ENCODE assay signal across 8 mouse cellular contexts in genomic region chr4:21848287-21848630, GRCm38 (mm10). TPM values are rescaled to one million over a fixed set of nuclear protein-coding genes. Genes with fewer than 3 reads are reported as not detected.
DNase-seq lines count a peak whose midpoint lies in the region; ATAC-seq lines count a peak whose summit lies in the region.

No protein-coding gene starts in this region.

- H3K36me3 ChIP-seq in intestine, embryonic 15.5 days: no peaks in the 10 kb centered on the region

- WGBS in intestine, embryonic 15.5 days: under 1% methylated on average over 24 of the region's 24 CpGs

- H3K4me1 ChIP-seq in intestine, embryonic 15.5 days (replicated peaks): peaks cover 5% of the 10 kb centered on the region

- peak overlapping the region; percentile 78 for H3K4me3 ChIP-seq in intestine, embryonic 15.5 days (replicated peaks)

- peak overlapping the region; percentile 87 for H3K9ac ChIP-seq in intestine, embryonic 15.5 days

- peak; percentile 92 for DNase-seq in 3T3-L1 (ENCODE audit: low read depth, low spot score)
- peak; percentile 94 for DNase-seq in adrenal gland, postnatal 10 days
- DNase-seq in embryo, embryonic 11.5 days (ENCODE audit: low read depth, low spot score): peak; percentile 84
- DNase-seq in gastrocnemius, postnatal 25 days: peak; percentile 86
- peak; percentile 86 to 91 for DNase-seq in left cerebral cortex, postnatal 25 days (ENCODE audit: low spot score in 2 of 2)
- DNase-seq in right cerebral cortex, postnatal 4 days: peak; percentile 91

- no peaks in the 10 kb centered on the region for H3K9me3 ChIP-seq in intestine, embryonic 15.5 days

- intact Hi-C loops in left cerebral cortex, postnatal 25 days (cut with DNase I): loop anchor here (2.0 to 5.0 kb wide), 2 partner anchors 83 to 104 kb away; partner anchors contain the start of gene Faxc

- ATAC-seq in intestine, embryonic 15.5 days: peak; percentile 93
- peak; percentile 81 for ATAC-seq in megakaryocyte-erythroid progenitor cell, adult 5-6 weeks (replicated peaks; ENCODE audit: low FRiP score, low TSS enrichment, poor library complexity, severe bottlenecking)

- peak overlapping the region; percentile 95 for H3K27ac ChIP-seq in intestine, embryonic 15.5 days

- H3K4me2 ChIP-seq in intestine, embryonic 15.5 days (replicated peaks): peak overlapping the region; percentile 48

- no peaks in the 10 kb centered on the region for H3K27me3 ChIP-seq in intestine, embryonic 15.5 days (replicated peaks)

RNA-seq across cellular contexts. Expression of gene Pnisr, which starts 0.9 kb away (rescaled TPM):
- total RNA-seq in adrenal gland, postnatal 10 days (2021): 100 to 1,000 TPM in 1 of 2 experiments, 10 to 100 TPM in 1; 56.9 to 116 TPM
- total RNA-seq in gastrocnemius, postnatal 25 days (2021): 10 to 100 TPM; 32.4 to 37.5 TPM
- polyA plus RNA-seq in intestine, embryonic 15.5 days (2015; fragmentation: Nextera tagmentation; extraction: Ambion mirVana): 101 and 102 TPM in 2 replicates
- total RNA-seq in left cerebral cortex, postnatal 25 days (2021): 100 to 1,000 TPM; 158 to 190 TPM
- 208 and 212 TPM in 2 replicates for total RNA-seq in megakaryocyte-erythroid progenitor cell, adult 5-6 weeks (2014; fragmentation: Nextera tagmentation)
- 72.4 and 175 TPM in 2 replicates for total RNA-seq in megakaryocyte-erythroid progenitor cell, adult 5-6 weeks (2017)

RNA-seq across cellular contexts. Expression of gene Coq3, which starts 31.2 kb away (rescaled TPM):
- total RNA-seq in adrenal gland, postnatal 10 days (2021): 10 to 100 TPM; 28.2 to 32.0 TPM
- total RNA-seq in gastrocnemius, postnatal 25 days (2021): 10 to 100 TPM; 15.8 to 17.5 TPM
- 16.7 and 17.5 TPM in 2 replicates for polyA plus RNA-seq in intestine, embryonic 15.5 days (2015; fragmentation: Nextera tagmentation; extraction: Ambion mirVana)
- total RNA-seq in left cerebral cortex, postnatal 25 days (2021): 10 to 100 TPM; 10.4 to 13.3 TPM
- 8.7 and 15.1 TPM in 2 replicates for total RNA-seq in megakaryocyte-erythroid progenitor cell, adult 5-6 weeks (2014; fragmentation: Nextera tagmentation)
- 19.5 and 28.8 TPM in 2 replicates for total RNA-seq in megakaryocyte-erythroid progenitor cell, adult 5-6 weeks (2017)

Comparison
In these comparisons a context has a peak if more than half of its experiments do, and no peak if none do; other contexts are left out.
1. Peak in every context shown above with its lines: DNase-seq, ATAC-seq, H3K4me3 ChIP-seq and H3K27ac ChIP-seq.